Mouse (Mus musculus) stomach, embryonic 14.5 days (tissue): ENCODE measurements around the gene Tmem88. TPM values are rescaled to one million over a fixed set of nuclear protein-coding genes. Genes with fewer than 3 reads are reported as not detected.
A peak's percentile ranks its signal among the peaks of the same experiment; 100 is the strongest.

Source experiments
- ATAC-seq: fragments of 200-750 bp; cut with Nextera tagmentation; 2 replicates; pipeline ENCODE4 v1.8.0; 2017; ENCODE audit warnings: low read depth, moderate TSS enrichment; ENCODE audit not compliant: insufficient number of reproducible peaks, insufficient read depth, low FRiP score
- H3K27ac ChIP-seq: fragments of 300-500 bp; sonication (generic); 2 replicates; pipeline ENCODE4 v1.5.1; 2014; ENCODE audit warnings: mild to moderate bottlenecking, low read length, moderate library complexity, mixed read lengths
- H3K27me3 ChIP-seq: fragments of 300-500 bp; sonication (generic); 2 replicates; pipeline ENCODE4 v1.6.1; 2014; ENCODE audit warnings: low read length, control low read depth, mixed read lengths; ENCODE audit not compliant: control insufficient read depth, insufficient read depth
- H3K36me3 ChIP-seq: fragments of 300-500 bp; sonication (generic); 2 replicates; pipeline ENCODE4 v1.6.1; 2014; ENCODE audit warnings: mild to moderate bottlenecking, control low read depth, low read length, moderate library complexity, mixed read lengths; ENCODE audit not compliant: control insufficient read depth, insufficient read depth
- H3K4me1 ChIP-seq: fragments of 300-500 bp; sonication (generic); 2 replicates; pipeline ENCODE4 v1.6.1; 2014; ENCODE audit warnings: low read length, control low read depth, mixed read lengths; ENCODE audit not compliant: control insufficient read depth, insufficient read depth
- H3K4me2 ChIP-seq: fragments of 300-500 bp; sonication (generic); replicated peaks from 2 replicates; pipeline ENCODE4 v1.6.1; 2014; ENCODE audit warnings: low read depth, low read length, control low read depth
- H3K4me3 ChIP-seq: fragments of 300-500 bp; sonication (generic); 2 replicates; pipeline ENCODE4 v1.5.1; 2014; ENCODE audit warnings: low read depth, low read length, control low read depth
- H3K9ac ChIP-seq: fragments of 300-500 bp; sonication (generic); replicated peaks from 2 replicates; pipeline ENCODE4 v1.6.1; 2014; ENCODE audit warnings: low read depth, mild to moderate bottlenecking, control low read depth, low read length, moderate library complexity, mixed read lengths
- H3K9me3 ChIP-seq: fragments of 300-500 bp; sonication (generic); 2 replicates; pipeline ENCODE4 v1.6.1; 2016; ENCODE audit warnings: low read depth, low read length, control low read depth; ENCODE audit not compliant: control insufficient read depth
- WGBS: fragments of 180-500 bp; shearing (Covaris S2); extraction: QIAGEN DNeasy Blood & Tissue Kit; methylation state at CpG from one replicate; pipeline ENCODE4 v1.1.7; 2014; 5-methylcytosine and 5-hydroxymethylcytosine counted together
- polyA plus RNA-seq: library from polyadenylated mRNA; unstranded; fragments of >200 nt; fragmentation: Nextera tagmentation; extraction: Ambion mirVana; gene quantifications from 2 replicates; pipeline ENCODE4 v1.2.1, GENCODE M21; 2014

Gene Tmem88
- polyA plus RNA-seq, 1 experiment from 2014 or later, result 30.0 TPM

GRCm38 (mm10) chr11:69372780-69373170 is 25.3 kb downstream of the Tmem88 start:
- Histone ChIP-seq H3K4me1 (peaks cover 28% of the 10 kb centered on the region), H3K4me3 (no peak overlapping the region), H3K4me2 (peak overlapping the region; percentile 19; the same call in 1 of the 2 replicates)

GRCm38 (mm10) chr11:69372056-69372779 is 25.8 kb downstream of the Tmem88 start:
- H3K4me3 ChIP-seq, result no peak overlapping the region
- peak overlapping the region; percentile 64; the same call in 1 of the 2 replicates for H3K27ac ChIP-seq
- 23% methylated on average over 12 of the region's 12 CpGs for WGBS
- no peaks in the 10 kb centered on the region for H3K9me3 ChIP-seq
- ATAC-seq, result no peak
- peaks cover 11% of the 10 kb centered on the region; the same call in 1 of the 2 replicates for H3K36me3 ChIP-seq
- H3K9ac ChIP-seq, result no peak overlapping the region
- H3K4me1 ChIP-seq, result peaks cover 32% of the 10 kb centered on the region
- H3K4me2 ChIP-seq, result peak overlapping the region; percentile 19; the same call in 1 of the 2 replicates
- H3K27me3 ChIP-seq, result no peaks in the 10 kb centered on the region

More at GRCm38 (mm10) chr11:69372780-69373170, 25.3 kb downstream of the Tmem88 start:
- WGBS, result 57% methylated on average over 3 of the region's 3 CpGs
- H3K27ac ChIP-seq, result peak overlapping the region; percentile 64; the same call in 1 of the 2 replicates
- H3K36me3 ChIP-seq, result peaks cover 11% of the 10 kb centered on the region; the same call in 1 of the 2 replicates
- H3K9ac ChIP-seq, result no peak overlapping the region
- H3K27me3 ChIP-seq, result no peaks in the 10 kb centered on the region
- no peak for ATAC-seq
- no peaks in the 10 kb centered on the region for H3K9me3 ChIP-seq

GRCm38 (mm10) chr11:69371601-69372000 is 26.4 kb downstream of the Tmem88 start:
- H3K9me3 ChIP-seq, result no peaks in the 10 kb centered on the region
- WGBS, result 35% methylated on average over 12 of the region's 12 CpGs
- ATAC-seq, result no peak
- no peak overlapping the region for H3K4me3 ChIP-seq
- peaks cover 32% of the 10 kb centered on the region for H3K4me1 ChIP-seq
- peak overlapping the region; percentile 38; the same call in 1 of the 2 replicates for H3K4me2 ChIP-seq
- H3K36me3 ChIP-seq, result peaks cover 11% of the 10 kb centered on the region; the same call in 1 of the 2 replicates
- H3K27me3 ChIP-seq, result no peaks in the 10 kb centered on the region
- peak overlapping the region; percentile 64; the same call in 1 of the 2 replicates for H3K27ac ChIP-seq
- H3K9ac ChIP-seq, result no peak overlapping the region

GRCm38 (mm10) chr11:69370817-69371215 is 27.2 kb downstream of the Tmem88 start:
- H3K36me3 ChIP-seq, result peaks cover 11% of the 10 kb centered on the region; the same call in 1 of the 2 replicates
- ATAC-seq, result no peak
- H3K4me3 ChIP-seq, result peak overlapping the region; percentile 4; the same call in 1 of the 2 replicates
- H3K9ac ChIP-seq, result no peak overlapping the region
- H3K4me1 ChIP-seq, result peaks cover 35% of the 10 kb centered on the region
- H3K27ac ChIP-seq, result peak overlapping the region; percentile 58
- H3K4me2 ChIP-seq, result peak overlapping the region; percentile 38
- 15% methylated on average over 9 of the region's 9 CpGs for WGBS
- H3K9me3 ChIP-seq, result no peaks in the 10 kb centered on the region
- H3K27me3 ChIP-seq, result no peaks in the 10 kb centered on the region

GRCm38 (mm10) chr11:69369990-69370816 is 27.8 kb downstream of the Tmem88 start:
- Histone ChIP-seq H3K9ac (peak overlapping the region; percentile 100; the same call in 1 of the 2 replicates), H3K36me3 (peaks cover 11% of the 10 kb centered on the region; the same call in 1 of the 2 replicates)

GRCm38 (mm10) chr11:69369215-69369989 is 28.6 kb downstream of the Tmem88 start, which contains the start of gene Chd3:
Gene Chd3, minus strand, starts transcription at chr11:69369406.
- Histone ChIP-seq H3K9me3 (no peaks in the 10 kb centered on the region), H3K4me2 (peak within 1 kb of the TSS; percentile 98), H3K4me1 (peaks cover 49% of the 10 kb centered on the region), H3K27ac (peak within 1 kb of the TSS; percentile 100), H3K36me3 (peaks cover 11% of the 10 kb centered on the region; the same call in 1 of the 2 replicates), H3K27me3 (no peaks in the 10 kb centered on the region), H3K9ac (peak within 1 kb of the TSS; percentile 100), H3K4me3 (peak within 1 kb of the TSS; percentile 89)
- ATAC-seq, result no peak
- WGBS, result under 1% methylated on average over 11 of the region's 34 CpGs

More at GRCm38 (mm10) chr11:69369990-69370816, 27.8 kb downstream of the Tmem88 start:
- H3K4me1 ChIP-seq, result peaks cover 41% of the 10 kb centered on the region
- no peaks in the 10 kb centered on the region for H3K27me3 ChIP-seq
- H3K27ac ChIP-seq, result peak overlapping the region; percentile 100
- H3K4me2 ChIP-seq, result peak overlapping the region; percentile 98
- ATAC-seq, result no peak
- 10% methylated on average over 2 of the region's 2 CpGs for WGBS
- H3K4me3 ChIP-seq, result peak overlapping the region; percentile 89
- H3K9me3 ChIP-seq, result no peaks in the 10 kb centered on the region

- Histone ChIP-seq H3K27ac (peak overlapping the region; percentile 100), H3K4me2 (peak overlapping the region; percentile 98), H3K4me1 (peaks cover 55% of the 10 kb centered on the region), H3K36me3 (peaks cover 10% of the 10 kb centered on the region), H3K4me3 (peak overlapping the region; percentile 89), H3K9ac (peak overlapping the region; percentile 100), H3K27me3 (no peaks in the 10 kb centered on the region), H3K9me3 (no peaks in the 10 kb centered on the region)
- no peak for ATAC-seq
- under 1% methylated on average over 68 of the region's 106 CpGs for WGBS
Observed at GRCm38 (mm10) chr11:69368356-69369214, 29.4 kb downstream of the Tmem88 start.
